Mouse (Mus musculus) myocyte (in vitro differentiated cells): ENCODE data around the gene Dmac2.

Source experiments
- E2F4 ChIP-seq: IDR thresholded peaks from one replicate; pipeline ENCODE4 v1.6.1; 2011; ENCODE audit warnings: mild to moderate bottlenecking, control low read depth, moderate library complexity; ENCODE audit not compliant: insufficient read depth
- MAX ChIP-seq: IDR thresholded peaks from one replicate; pipeline ENCODE4 v1.6.1; 2011; ENCODE audit warnings: low read depth, mild to moderate bottlenecking, control low read depth
- MYOG ChIP-seq, 3 experiments: IDR thresholded peaks; one replicate each; pipeline ENCODE4 v1.6.1; 2011; ENCODE audit warnings: control low read depth in 2 of 3, low read depth in 2 of 3, mild to moderate bottlenecking in 2 of 3; ENCODE audit not compliant: insufficient read length in 2 of 3, control insufficient read depth in 1 of 3, insufficient read depth in 1 of 3
- POLR2A ChIP-seq: IDR thresholded peaks from one replicate; pipeline ENCODE4 v1.6.1; 2011; ENCODE audit warnings: low read depth, mild to moderate bottlenecking, control low read depth, moderate library complexity; ENCODE audit not compliant: insufficient read length
- POLR2AphosphoS2 ChIP-seq: IDR thresholded peaks from one replicate; pipeline ENCODE4 v1.6.1; 2011; ENCODE audit warnings: low read depth, control low read depth; ENCODE audit not compliant: insufficient read length
- REST ChIP-seq: IDR thresholded peaks from one replicate; pipeline ENCODE4 v1.6.1; 2011; ENCODE audit warnings: mild to moderate bottlenecking, control low read depth, moderate library complexity; ENCODE audit not compliant: insufficient read depth, insufficient read length
- SRF ChIP-seq: IDR thresholded peaks from one replicate; pipeline ENCODE4 v1.6.1; 2011; ENCODE audit warnings: low read depth; ENCODE audit not compliant: control insufficient read depth, insufficient read length
- TCF12 ChIP-seq: IDR thresholded peaks from one replicate; pipeline ENCODE4 v1.6.1; 2011; ENCODE audit warnings: mild to moderate bottlenecking, control low read depth; ENCODE audit not compliant: poor library complexity, insufficient read depth, severe bottlenecking
- TCF3 ChIP-seq: IDR thresholded peaks from one replicate; pipeline ENCODE4 v1.6.1; 2011; ENCODE audit warnings: low read depth, control low read depth; ENCODE audit not compliant: insufficient read length
- USF1 ChIP-seq: IDR thresholded peaks from one replicate; pipeline ENCODE4 v1.6.1; 2011; ENCODE audit warnings: low read depth, mild to moderate bottlenecking, control low read depth, moderate library complexity

DNA sequence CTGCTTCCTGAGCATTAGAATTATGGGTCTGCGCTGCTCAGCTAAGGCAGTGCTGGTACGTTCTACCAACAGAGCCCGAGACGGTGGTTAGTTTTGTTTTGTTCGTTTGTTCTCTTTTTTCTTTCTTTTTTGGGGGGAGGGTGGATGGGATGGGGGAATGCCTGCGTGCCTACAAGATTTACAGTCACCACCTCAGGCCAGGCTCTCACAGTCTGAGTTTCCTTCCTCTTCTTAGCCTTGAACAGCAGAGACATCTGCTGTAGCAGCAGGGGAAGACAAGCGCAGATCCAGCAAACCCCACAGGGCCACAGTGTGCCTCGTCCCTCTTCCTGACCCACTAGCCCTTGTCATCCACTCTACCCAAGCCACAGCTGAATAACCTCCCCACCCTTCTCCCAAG lies 32.1 kb downstream of the Dmac2 start:
- TF ChIP-seq POLR2A (no peak), TCF12 (no peak), MYOG (IDR thresholded peaks at IDR 0.05; ENCODE audit: control insufficient read depth in 1 of 3, insufficient read depth in 1 of 3, insufficient read length in 2 of 3, low read depth in 2 of 3) (no peak), REST (no peak), MAX (no peak), SRF (no peak), POLR2AphosphoS2 (no peak), E2F4 (no peak), TCF3 (no peak), USF1 (no peak)
